In the genomic region with DNA sequence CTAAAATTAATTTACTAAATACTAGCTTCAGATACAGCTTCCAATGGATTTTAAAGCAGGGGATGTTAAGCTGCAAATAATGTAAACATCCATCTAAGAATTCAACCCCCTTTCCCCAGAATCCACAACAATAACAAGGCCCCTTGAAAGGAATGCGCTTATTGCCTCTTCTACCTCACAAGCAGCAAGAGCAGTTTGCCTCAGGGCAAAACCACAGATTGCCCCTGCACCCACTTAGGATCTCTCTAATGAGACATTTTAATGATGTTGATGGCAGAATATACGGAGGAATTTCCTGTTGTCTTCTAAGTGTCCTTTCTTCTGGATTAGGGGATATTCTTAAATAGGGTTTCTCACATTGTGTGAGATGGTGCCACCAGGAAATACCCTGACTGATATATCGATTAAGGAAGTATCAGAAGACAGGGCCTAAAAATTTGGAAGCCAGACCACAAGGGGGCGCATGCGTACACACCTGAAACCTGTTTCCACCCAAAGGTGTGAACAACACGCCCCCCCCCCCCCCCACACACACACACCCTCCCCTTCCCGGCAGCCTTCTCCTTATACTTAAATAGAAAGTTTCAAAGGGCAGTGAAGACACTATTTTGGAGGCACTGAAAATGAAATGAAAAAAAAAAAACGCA, we compare ENCODE assay signal across 10 mouse cellular contexts. TPM values are rescaled to one million over a fixed set of nuclear protein-coding genes. Genes with fewer than 3 reads are reported as not detected.
DNase-seq lines count a peak whose midpoint lies in the region; ATAC-seq and TF ChIP-seq lines count a peak whose summit lies in the region.
"Had no signal": no experiment of that assay in that cellular context is flagged by ENCODE, and none has a peak within 500 bp of the region (broad histone marks: within the 10 kb centered on the region; RNA-seq: fewer than 3 reads in every experiment).

No protein-coding gene starts in this region.

- DNase-seq in heart, adult 2 months: peak; percentile 9 to 35
- no peak for DNase-seq in heart, postnatal 4 days
- DNase-seq in 3T3-L1 (ENCODE audit: low read depth, low spot score): peak; percentile 20
- peak; percentile 17 to 28 for DNase-seq in adrenal gland, postnatal 36 days
- DNase-seq in hindbrain, embryonic 10.5 days (ENCODE audit: low spot score): no peak
- no peak for DNase-seq in hindbrain, embryonic 14.5 days (ENCODE audit: low spot score)

- no peak for TF ChIP-seq EP300 in heart, adult 2 months (IDR thresholded peaks at IDR 0.05; ENCODE audit: insufficient read depth, low read depth, low read length)

- H3K4me3 ChIP-seq in heart, adult 2 months: peak overlapping the region; percentile 18
- H3K4me3 ChIP-seq in intestine, embryonic 15.5 days (replicated peaks): 0 out of 2 replicates have a peak overlapping the region, but pooled peaks have one; percentile 11
- no peak overlapping the region for H3K4me3 ChIP-seq in hindbrain, embryonic 10.5 days
- no peak overlapping the region for H3K4me3 ChIP-seq in hindbrain, embryonic 14.5 days (replicated peaks; ENCODE audit: low read length)
- no peak overlapping the region for H3K4me3 ChIP-seq in midbrain, embryonic 15.5 days
- H3K4me3 ChIP-seq: midbrain, embryonic 12.5 days had no signal

- WGBS in heart, adult 2 months: 56% methylated on average over 8 of the region's 8 CpGs
- 59% methylated on average over 8 of the region's 8 CpGs for WGBS in intestine, embryonic 15.5 days
- WGBS in hindbrain, embryonic 10.5 days: 63% methylated on average over 8 of the region's 8 CpGs
- WGBS in hindbrain, embryonic 14.5 days: 69% methylated on average over 8 of the region's 8 CpGs
- 62% methylated on average over 8 of the region's 8 CpGs for WGBS in midbrain, embryonic 15.5 days

- no peak for TF ChIP-seq POLR2A in heart, adult 2 months (IDR thresholded peaks at IDR 0.05; ENCODE audit: insufficient read depth, low read depth, low read length)

- no peaks in the 10 kb centered on the region for H3K36me3 ChIP-seq in heart, adult 2 months (ENCODE audit: control insufficient read depth, insufficient read depth, low read length)
- no peaks in the 10 kb centered on the region; the same call in 1 of the 2 replicates for H3K36me3 ChIP-seq in intestine, embryonic 15.5 days
- no peaks in the 10 kb centered on the region for H3K36me3 ChIP-seq in hindbrain, embryonic 10.5 days
- H3K36me3 ChIP-seq in hindbrain, embryonic 14.5 days (replicated peaks; ENCODE audit: control insufficient read depth, insufficient read depth): no peaks in the 10 kb centered on the region
- H3K36me3 ChIP-seq in midbrain, embryonic 15.5 days (replicated peaks): no peaks in the 10 kb centered on the region
- H3K36me3 ChIP-seq: midbrain, embryonic 12.5 days had no signal

- TF ChIP-seq CTCF in heart, adult 2 months (IDR thresholded peaks at IDR 0.05): peak; percentile 47

- no peak overlapping the region for H3K9ac ChIP-seq in heart, adult 2 months (ENCODE audit: low read depth, low read length)
- no peak overlapping the region for H3K9ac ChIP-seq in intestine, embryonic 15.5 days
- no peak overlapping the region for H3K9ac ChIP-seq in hindbrain, embryonic 14.5 days
- H3K9ac ChIP-seq in midbrain, embryonic 15.5 days: no peak overlapping the region
- H3K9ac ChIP-seq: midbrain, embryonic 12.5 days had no signal

- intact Hi-C loops in heart, adult 2 months (cut with DNase I): loop anchor here (5.0 kb wide), 2 partner anchors 100 to 190 kb away; no protein-coding TSS in a partner anchor

- H3K4me1 ChIP-seq in heart, adult 2 months (ENCODE audit: control insufficient read depth, insufficient read depth, low read length): 0 out of 2 replicates have a peak, but pooled peaks cover 1% of the 10 kb centered on the region
- H3K4me1 ChIP-seq in intestine, embryonic 15.5 days (replicated peaks): no peaks in the 10 kb centered on the region
- H3K4me1 ChIP-seq in hindbrain, embryonic 10.5 days (replicated peaks): 0 out of 2 replicates have a peak, but pooled peaks cover 3% of the 10 kb centered on the region
- H3K4me1 ChIP-seq in hindbrain, embryonic 14.5 days (replicated peaks; ENCODE audit: control insufficient read depth, insufficient read depth, low read length): no peaks in the 10 kb centered on the region
- H3K4me1 ChIP-seq in midbrain, embryonic 15.5 days: no peaks in the 10 kb centered on the region
- H3K4me1 ChIP-seq: midbrain, embryonic 12.5 days had no signal

- no peaks in the 10 kb centered on the region for H3K79me2 ChIP-seq in heart, adult 2 months (replicated peaks; ENCODE audit: control insufficient read depth, insufficient read depth, low read length)

- H3K27me3 ChIP-seq in heart, adult 2 months (ENCODE audit: control insufficient read depth, insufficient read depth, low read length): no peaks in the 10 kb centered on the region
- H3K27me3 ChIP-seq in intestine, embryonic 15.5 days (replicated peaks): no peaks in the 10 kb centered on the region
- no peaks in the 10 kb centered on the region for H3K27me3 ChIP-seq in hindbrain, embryonic 10.5 days (ENCODE audit: insufficient read depth, poor library complexity, severe bottlenecking)
- no peaks in the 10 kb centered on the region for H3K27me3 ChIP-seq in hindbrain, embryonic 14.5 days (ENCODE audit: control insufficient read depth, insufficient read depth, low read length)
- no peaks in the 10 kb centered on the region for H3K27me3 ChIP-seq in midbrain, embryonic 15.5 days (replicated peaks)
- H3K27me3 ChIP-seq: midbrain, embryonic 12.5 days had no signal

- peak overlapping the region; percentile 36 for H3K4me2 ChIP-seq in intestine, embryonic 15.5 days (replicated peaks)
- no peak overlapping the region for H3K4me2 ChIP-seq in hindbrain, embryonic 14.5 days (replicated peaks)
- H3K4me2 ChIP-seq in midbrain, embryonic 15.5 days: no peak overlapping the region
- H3K4me2 ChIP-seq: midbrain, embryonic 12.5 days had no signal

- no peak for ATAC-seq in intestine, embryonic 15.5 days
- ATAC-seq in hindbrain, embryonic 14.5 days (ENCODE audit: low FRiP score): no peak
- no peak for ATAC-seq in midbrain, embryonic 15.5 days (replicated peaks)

- no peaks in the 10 kb centered on the region for H3K9me3 ChIP-seq in intestine, embryonic 15.5 days
- no peaks in the 10 kb centered on the region for H3K9me3 ChIP-seq in hindbrain, embryonic 10.5 days
- H3K9me3 ChIP-seq in hindbrain, embryonic 14.5 days (ENCODE audit: control insufficient read depth, low read length): no peaks in the 10 kb centered on the region
- H3K9me3 ChIP-seq in midbrain, embryonic 15.5 days: no peaks in the 10 kb centered on the region
- H3K9me3 ChIP-seq: midbrain, embryonic 12.5 days had no signal

- peak overlapping the region; percentile 46 for H3K27ac ChIP-seq in heart, adult 2 months
- H3K27ac ChIP-seq in intestine, embryonic 15.5 days: peak overlapping the region; percentile 44; the same call in 1 of the 2 replicates
- no peak overlapping the region for H3K27ac ChIP-seq in hindbrain, embryonic 10.5 days
- H3K27ac ChIP-seq in hindbrain, embryonic 14.5 days: no peak overlapping the region
- no peak overlapping the region for H3K27ac ChIP-seq in midbrain, embryonic 15.5 days
- H3K27ac ChIP-seq: midbrain, embryonic 12.5 days had no signal

RNA-seq across cellular contexts. Expression of gene Lum, which starts 2.7 kb away (rescaled TPM):
- total RNA-seq in heart, adult 2 months (2021): 10 to 100 TPM; 30.9 to 58.8 TPM
- polyA plus RNA-seq in heart, adult 2 months (2012; rRNA removed): 39.7 and 136 TPM in 2 replicates
- 10 to 100 TPM; 90.0 to 96.5 TPM for total RNA-seq in heart, postnatal 4 days (2021)
- 10 to 100 TPM; 16.6 to 22.6 TPM for total RNA-seq in adrenal gland, postnatal 36 days (2021)
- 233 and 290 TPM in 2 replicates for polyA plus RNA-seq in intestine, embryonic 15.5 days (2015; fragmentation: Nextera tagmentation; extraction: Ambion mirVana)
- 42.3 and 50.8 TPM in 2 replicates for polyA plus RNA-seq in hindbrain, embryonic 10.5 days (2016; fragmentation: Nextera tagmentation; extraction: Ambion mirVana)
- polyA plus RNA-seq in hindbrain, embryonic 14.5 days (2014; fragmentation: Nextera tagmentation; extraction: Ambion mirVana): 29.3 and 41.5 TPM in 2 replicates
- 15.4 and 16.7 TPM in 2 replicates for polyA plus RNA-seq in midbrain, embryonic 15.5 days (2015; fragmentation: Nextera tagmentation; extraction: Ambion mirVana)

RNA-seq across cellular contexts. Expression of gene Kera, which starts 39.1 kb away (rescaled TPM):
- not detected for total RNA-seq in heart, adult 2 months (2021)
- polyA plus RNA-seq in heart, adult 2 months (2012; rRNA removed): 0.14 and 0.15 TPM in 2 replicates
- not detected for total RNA-seq in heart, postnatal 4 days (2021)
- total RNA-seq in adrenal gland, postnatal 36 days (2021): not detected
- polyA plus RNA-seq in intestine, embryonic 15.5 days (2015; fragmentation: Nextera tagmentation; extraction: Ambion mirVana): 0.20 and 0.25 TPM in 2 replicates
- 0.27 TPM in 1 of 2 replicates, not detected in the other for polyA plus RNA-seq in hindbrain, embryonic 10.5 days (2016; fragmentation: Nextera tagmentation; extraction: Ambion mirVana)
- 0.12 TPM in 1 of 2 replicates, not detected in the other for polyA plus RNA-seq in hindbrain, embryonic 14.5 days (2014; fragmentation: Nextera tagmentation; extraction: Ambion mirVana)
- polyA plus RNA-seq in midbrain, embryonic 15.5 days (2015; fragmentation: Nextera tagmentation; extraction: Ambion mirVana): 0.35 TPM in 1 of 2 replicates, not detected in the other
- polyA plus RNA-seq: frontal cortex, adult 2 months had no signal

Comparison
In these comparisons a context has a peak if more than half of its experiments do, and no peak if none do; other contexts are left out.
1. DNase-seq: peak in heart, adult 2 months (2 of 2), 3T3-L1 (single experiment) and adrenal gland, postnatal 36 days (2 of 2); none in heart, postnatal 4 days (single experiment), hindbrain, embryonic 10.5 days (single experiment) and hindbrain, embryonic 14.5 days (single experiment).
2. H3K27ac ChIP-seq: peak in heart, adult 2 months (single experiment) and intestine, embryonic 15.5 days (single experiment); none in hindbrain, embryonic 10.5 days (single experiment), hindbrain, embryonic 14.5 days (single experiment) and midbrain, embryonic 15.5 days (single experiment).
3. H3K4me3 ChIP-seq: peak in heart, adult 2 months (single experiment) and intestine, embryonic 15.5 days (single experiment); none in hindbrain, embryonic 10.5 days (single experiment), hindbrain, embryonic 14.5 days (single experiment) and midbrain, embryonic 15.5 days (single experiment).